Mouse (Mus musculus) liver, adult 2 months (tissue): ENCODE data around the gene Fgfr2.

Experiments used
- CTCF ChIP-seq: fragments of 200-500 bp; IDR thresholded peaks from 2 replicates; pipeline ENCODE4 v1.5.1; 2011; ENCODE audit warnings: low read depth, low read length, control low read depth
- POLR2A ChIP-seq: fragments of 200-500 bp; IDR thresholded peaks from 2 replicates; pipeline ENCODE4 v1.6.1; 2011; ENCODE audit warnings: low read length, control low read depth; ENCODE audit not compliant: insufficient read depth; ENCODE audit errors: extremely low read depth

- no peak for TF ChIP-seq CTCF
- no peak for TF ChIP-seq POLR2A
These were observed 321.1 kb downstream of the Fgfr2 start for GRCm38 (mm10) chr7:132802066-132802465.
